Mouse (Mus musculus) lung, postnatal 14 days (tissue): Measurements from ENCODE around the gene Hist1h4f.
A peak's percentile ranks its signal among the peaks of the same experiment; 100 is the strongest.
"Not testable (repeated sequence)": the region's sequence is repeated elsewhere in the genome, so short reads cannot be mapped to it uniquely, and the experiment has no call there.

Experiments used
- DNase-seq: peaks from one replicate; pipeline ENCODE4 v3.0.0; 2021

Hist1h4f gene

GRCm38 (mm10) chr13:23551146-23551834, at the start of gene Hist1h4f:
TSS of gene Hist1h4f (minus strand) at chr13:23551648.
- DNase-seq: peak; percentile 82

- DNase-seq: peak; percentile 89
Observed at GRCm38 (mm10) chr13:23597957-23598356, 46.5 kb upstream of the Hist1h4f start.

- DNase-seq: no peak
Observed at GRCm38 (mm10) chr13:23595622-23596372, 44.3 kb upstream of the Hist1h4f start.

- DNase-seq: no peak
Observed at GRCm38 (mm10) chr13:23595185-23595584, 43.7 kb upstream of the Hist1h4f start.

- no peak for DNase-seq
Observed at GRCm38 (mm10) chr13:23593051-23593770, 41.8 kb upstream of the Hist1h4f start.

GRCm38 (mm10) chr13:23592614-23593013, 41.2 kb upstream of the Hist1h4f start:
- no peak for DNase-seq

GRCm38 (mm10) chr13:23591886-23592285, 40.4 kb upstream of the Hist1h4f start:
- DNase-seq: not testable (repeated sequence)

GRCm38 (mm10) chr13:23591206-23591605, 39.8 kb upstream of the Hist1h4f start:
- DNase-seq: no peak

- no peak for DNase-seq
Observed at GRCm38 (mm10) chr13:23586940-23587225, 35.4 kb upstream of the Hist1h4f start.

GRCm38 (mm10) chr13:23586099-23586939, 34.9 kb upstream of the Hist1h4f start:
- no peak for DNase-seq

GRCm38 (mm10) chr13:23585442-23586098, 34.1 kb upstream of the Hist1h4f start:
- peak; percentile 62 for DNase-seq

GRCm38 (mm10) chr13:23585029-23585441, 33.6 kb upstream of the Hist1h4f start:
- DNase-seq: peak; percentile 76

- DNase-seq: no peak
Observed at GRCm38 (mm10) chr13:23584331-23584730, 32.9 kb upstream of the Hist1h4f start.

- DNase-seq: no peak
Observed at GRCm38 (mm10) chr13:23583387-23584068, 32.1 kb upstream of the Hist1h4f start.

- DNase-seq: no peak
Observed at GRCm38 (mm10) chr13:23582219-23583056, 31.0 kb upstream of the Hist1h4f start.

- peak; percentile 97 for DNase-seq
Observed at GRCm38 (mm10) chr13:23581408-23582218, 30.2 kb upstream of the Hist1h4f start, which contains the start of gene Hist1h4d. TSS of gene Hist1h4d (plus strand) at chr13:23581598.

- DNase-seq: no peak
Observed at GRCm38 (mm10) chr13:23577835-23578234, 26.4 kb upstream of the Hist1h4f start.

GRCm38 (mm10) chr13:23576906-23577639, 25.6 kb upstream of the Hist1h4f start:
- DNase-seq: no peak

- DNase-seq: no peak
Observed at GRCm38 (mm10) chr13:23576351-23576881, 25.0 kb upstream of the Hist1h4f start.
